31 mouse cellular contexts compared by ENCODE assay signal in genomic region chr9:120009226-120009841, GRCm38 (mm10). TPM values are rescaled to one million over a fixed set of nuclear protein-coding genes. Genes with fewer than 3 reads are reported as not detected.
DNase-seq lines count a peak whose midpoint lies in the region; ATAC-seq and TF ChIP-seq lines count a peak whose summit lies in the region.
"Had no signal": no experiment of that assay in that cellular context is flagged by ENCODE, and none has a peak within 500 bp of the region (broad histone marks: within the 10 kb centered on the region; RNA-seq: fewer than 3 reads in every experiment).

No protein-coding gene starts in this region.

- peak overlapping the region; percentile 6; the same call in 1 of the 2 replicates for H3K27ac ChIP-seq in gastrocnemius, adult 2 months
- H3K27ac ChIP-seq in liver, postnatal 0 days (ENCODE audit: low read depth), result 0 out of 2 replicates have a peak overlapping the region, but pooled peaks have one; percentile 32
- H3K27ac ChIP-seq: forebrain, embryonic 13.5 days; heart, adult 2 months; heart, embryonic 15.5 days; hindbrain, embryonic 13.5 days; liver, embryonic 15.5 days; stomach, embryonic 15.5 days had no signal

- H3K9me3 ChIP-seq in liver, postnatal 0 days (ENCODE audit: low read length), result no peaks in the 10 kb centered on the region
- H3K9me3 ChIP-seq: forebrain, embryonic 13.5 days; heart, embryonic 15.5 days; hindbrain, embryonic 13.5 days; liver, embryonic 15.5 days; stomach, embryonic 15.5 days had no signal

- TF ChIP-seq EP300 in liver, postnatal 0 days (IDR thresholded peaks at IDR 0.05; ENCODE audit: low read depth), result no peak

- no peak for DNase-seq in gastrocnemius, adult 2 months
- DNase-seq in gastrocnemius, postnatal 10 days, result no peak
- DNase-seq in liver, postnatal 0 days, result no peak
- DNase-seq in liver (no peak), ES-CJ7 (ENCODE audit: low read depth, low spot score) (peak; percentile 59)
- peak; percentile 72 for DNase-seq in induced T-regulatory cell, adult 2 months (ENCODE audit: low read depth)
- no peak for DNase-seq in embryo, embryonic 10.5 days (ENCODE audit: low spot score)
- DNase-seq: adrenal gland, postnatal 25 days; cerebellum, adult 18-20 months; cerebellum, postnatal 14 days; gastrocnemius, postnatal 36 days; heart, adult 2 months; heart, postnatal 4 days; kidney, adult 9 months; kidney, postnatal 10 days; midbrain, embryonic 14.5 days; retina, postnatal 1 day; right cerebral cortex, postnatal 14 days; thymus, adult 18-20 months; thymus, postnatal 25 days had no signal

- H3K9ac ChIP-seq in liver, postnatal 0 days (replicated peaks), result no peak overlapping the region
- H3K9ac ChIP-seq: forebrain, embryonic 13.5 days; heart, embryonic 15.5 days; hindbrain, embryonic 13.5 days; liver, embryonic 15.5 days; stomach, embryonic 15.5 days had no signal

- H3K4me2 ChIP-seq in liver, postnatal 0 days (ENCODE audit: low read depth, low read length), result no peak overlapping the region
- H3K4me2 ChIP-seq: forebrain, embryonic 13.5 days; heart, embryonic 15.5 days; hindbrain, embryonic 13.5 days; liver, embryonic 15.5 days; stomach, embryonic 15.5 days had no signal

- H3K36me3 ChIP-seq in liver, postnatal 0 days (replicated peaks; ENCODE audit: insufficient read depth, low read length), result no peaks in the 10 kb centered on the region
- H3K36me3 ChIP-seq: hindbrain, embryonic 13.5 days; liver, embryonic 15.5 days; stomach, embryonic 15.5 days had no signal

- 78% methylated on average over 7 of the region's 7 CpGs for WGBS in liver, postnatal 0 days (ENCODE audit: insufficient replicate concordance)

- no peak for TF ChIP-seq CTCF in gastrocnemius, adult 2 months (IDR thresholded peaks at IDR 0.05)
- no peak for TF ChIP-seq CTCF in liver, postnatal 0 days (IDR thresholded peaks at IDR 0.05; ENCODE audit: low read depth)

- peaks cover 21% of the 10 kb centered on the region for H3K4me1 ChIP-seq in liver, postnatal 0 days (ENCODE audit: insufficient read depth)

- intact Hi-C loops in gastrocnemius, adult 2 months (cut with DNase I), result no loop called here

- ATAC-seq in liver, postnatal 0 days, result no peak
- ATAC-seq: forebrain, embryonic 13.5 days; intestine, postnatal 0 days had no signal

- no peaks in the 10 kb centered on the region for H3K27me3 ChIP-seq in liver, postnatal 0 days (ENCODE audit: insufficient read depth, low read length)
- H3K27me3 ChIP-seq: forebrain, embryonic 13.5 days; heart, embryonic 15.5 days; stomach, embryonic 15.5 days had no signal

- no peak overlapping the region for H3K4me3 ChIP-seq in gastrocnemius, adult 2 months
- H3K4me3 ChIP-seq in liver, postnatal 0 days (ENCODE audit: low read depth, low read length), result no peak overlapping the region
- H3K4me3 ChIP-seq: forebrain, embryonic 13.5 days; heart, adult 2 months; heart, embryonic 15.5 days; hindbrain, embryonic 13.5 days; liver, embryonic 15.5 days; stomach, embryonic 15.5 days had no signal

RNA-seq across cellular contexts. Expression of gene Xirp1, which starts 14.1 kb away (rescaled TPM):
- total RNA-seq in gastrocnemius, adult 2 months (2021), result 100 to 1,000 TPM in 1 of 2 experiments, 10 to 100 TPM in 1; 70.1 to 116 TPM
- total RNA-seq in gastrocnemius, postnatal 10 days (2021), result 10 to 100 TPM; 58.2 to 84.6 TPM
- polyA plus RNA-seq in liver, postnatal 0 days (2015; fragmentation: Nextera tagmentation; extraction: Ambion mirVana), result 0.13 TPM in 2 replicates
- total RNA-seq: CH12.LX, MEL had no signal
- polyA plus RNA-seq: brain, embryonic 14.5 days; forebrain, embryonic 13.5 days; limb, embryonic 11.5 days; midbrain, embryonic 14.5 days; small intestine, adult 2 months had no signal

RNA-seq across cellular contexts. Expression of gene Csrnp1, which starts 24.9 kb away (rescaled TPM):
- total RNA-seq in gastrocnemius, adult 2 months (2021), result 10 to 100 TPM in 1 of 2 experiments, 1 to 10 TPM in 1; 5.9 to 12.0 TPM
- 1 to 10 TPM; 2.6 to 3.4 TPM for total RNA-seq in gastrocnemius, postnatal 10 days (2021)
- 2.9 and 3.4 TPM in 2 replicates for polyA plus RNA-seq in liver, postnatal 0 days (2015; fragmentation: Nextera tagmentation; extraction: Ambion mirVana)

Comparison
In these comparisons a context has a peak if more than half of its experiments do, and no peak if none do; other contexts are left out.
1. DNase-seq: peak in ES-CJ7 (single experiment) and induced T-regulatory cell, adult 2 months (single experiment); none in gastrocnemius, adult 2 months (single experiment), gastrocnemius, postnatal 10 days (single experiment), liver, postnatal 0 days (single experiment), liver (single experiment) and embryo, embryonic 10.5 days (single experiment).